ENCODE assay signal across 12 mouse cellular contexts in the genomic region with DNA sequence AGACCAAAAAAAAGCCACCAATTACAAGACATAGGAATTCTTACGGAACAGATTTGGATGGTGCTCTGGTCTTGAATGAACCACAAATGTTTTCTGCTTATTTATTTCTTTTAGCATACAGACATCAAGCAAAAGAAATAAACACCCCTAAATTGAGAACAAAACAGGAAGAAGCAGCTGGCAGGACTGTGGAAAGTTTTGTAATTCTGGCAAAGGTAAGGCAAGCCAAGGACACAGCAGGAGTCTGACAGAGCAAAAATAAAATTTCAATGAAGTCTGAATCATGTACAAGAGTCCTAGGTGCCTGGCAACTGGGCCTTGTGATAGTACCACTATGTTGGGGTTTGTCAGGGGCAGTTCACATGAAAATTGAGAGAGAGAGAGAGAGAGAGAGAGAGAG.
"Had no signal": no experiment of that assay in that cellular context is flagged by ENCODE, and none has a peak within 500 bp of the region (broad histone marks: within the 10 kb centered on the region; RNA-seq: fewer than 3 reads in every experiment).

No protein-coding gene starts in this region.

- H3K4me1 ChIP-seq: midbrain, embryonic 10.5 days; midbrain, embryonic 12.5 days; neural tube, embryonic 12.5 days had no signal

- H3K4me2 ChIP-seq: lung, embryonic 14.5 days; midbrain, embryonic 12.5 days; neural tube, embryonic 12.5 days had no signal

- H3K36me3 ChIP-seq: midbrain, embryonic 10.5 days; midbrain, embryonic 12.5 days; neural tube, embryonic 12.5 days had no signal

- DNase-seq: lung, adult 18-20 months; lung, embryonic 14.5 days; lung, postnatal 10 days; lung, postnatal 4 days; midbrain, embryonic 14.5 days; right cerebral cortex, postnatal 14 days; thymus, adult 18-20 months; thymus, postnatal 14 days; thymus, postnatal 36 days had no signal

- H3K4me3 ChIP-seq: midbrain, embryonic 10.5 days; midbrain, embryonic 12.5 days; neural tube, embryonic 12.5 days had no signal

- H3K9me3 ChIP-seq: midbrain, embryonic 10.5 days; midbrain, embryonic 12.5 days; neural tube, embryonic 12.5 days had no signal

- H3K9ac ChIP-seq: lung, embryonic 14.5 days; midbrain, embryonic 12.5 days; neural tube, embryonic 12.5 days had no signal

- H3K27ac ChIP-seq: midbrain, embryonic 10.5 days; midbrain, embryonic 12.5 days; neural tube, embryonic 12.5 days had no signal
